Mouse (Mus musculus): ENCODE results near the gene Mcm8.

GRCm38 (mm10) chr2:132846407-132847358 is 30.7 kb downstream of the Mcm8 start, which contains the start of gene Crls1:
- TF ChIP-seq GATA1 (IDR thresholded peaks at IDR 0.05; ENCODE audit: borderline replicate concordance, low read length) (no peak), FLI1 (IDR thresholded peaks at IDR 0.05; ENCODE audit: low read length) (no peak)

Data from megakaryocyte, embryonic 14.5 days (primary cell).